Mouse (Mus musculus): ENCODE data around the gene Ufsp2. TPM values are rescaled to one million over a fixed set of nuclear protein-coding genes. Genes with fewer than 3 reads are reported as not detected.
A peak's percentile ranks its signal among the peaks of the same experiment; 100 is the strongest.

The Ufsp2 gene
- 108 and 143 TPM in 2 replicates for total RNA-seq (2017)

DNA sequence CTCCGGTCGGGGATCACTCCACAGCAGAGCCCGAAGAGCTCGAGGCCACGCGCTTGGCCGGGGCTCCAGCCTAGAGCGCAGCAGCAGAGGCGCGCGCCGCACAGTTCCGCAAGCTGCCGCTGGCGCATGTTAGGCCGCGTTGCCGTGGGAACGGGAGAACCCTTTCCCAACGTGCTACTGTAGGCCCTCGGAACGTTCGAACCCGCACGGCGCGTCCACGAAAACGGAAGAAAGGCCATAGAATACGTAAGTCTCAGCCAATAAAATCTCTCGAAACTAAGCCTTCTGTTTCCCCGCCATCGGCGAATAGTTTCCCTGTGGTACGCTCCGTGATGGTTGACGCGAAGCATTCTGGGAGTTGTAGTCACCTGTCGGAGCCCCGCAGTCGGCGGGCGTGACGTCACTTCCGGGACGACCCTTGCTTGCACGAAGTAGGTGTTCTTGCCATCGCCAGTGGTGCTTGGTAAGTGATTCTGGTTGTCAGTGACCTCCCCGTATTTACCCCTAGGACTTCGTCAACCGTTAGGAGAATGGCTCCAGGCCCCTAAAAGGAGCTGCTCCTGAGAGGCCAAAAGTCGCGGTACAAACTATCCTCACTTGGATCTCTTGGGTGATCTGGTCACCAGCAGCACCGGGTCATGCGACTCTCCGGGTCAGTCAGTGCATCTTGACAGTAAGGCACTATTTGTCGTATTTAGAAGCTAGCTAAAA, at the start of gene Ufsp2, which contains the start of gene 1700029J07Rik:
Ufsp2 (plus strand) TSS at position 403 of the 711 bp plus-strand sequence.
1700029J07Rik (minus strand) TSS at position 127 of the 711 bp plus-strand sequence.
- peak; percentile 95 for ATAC-seq (replicated peaks; ENCODE audit: low read depth, poor library complexity, severe bottlenecking)

DNA sequence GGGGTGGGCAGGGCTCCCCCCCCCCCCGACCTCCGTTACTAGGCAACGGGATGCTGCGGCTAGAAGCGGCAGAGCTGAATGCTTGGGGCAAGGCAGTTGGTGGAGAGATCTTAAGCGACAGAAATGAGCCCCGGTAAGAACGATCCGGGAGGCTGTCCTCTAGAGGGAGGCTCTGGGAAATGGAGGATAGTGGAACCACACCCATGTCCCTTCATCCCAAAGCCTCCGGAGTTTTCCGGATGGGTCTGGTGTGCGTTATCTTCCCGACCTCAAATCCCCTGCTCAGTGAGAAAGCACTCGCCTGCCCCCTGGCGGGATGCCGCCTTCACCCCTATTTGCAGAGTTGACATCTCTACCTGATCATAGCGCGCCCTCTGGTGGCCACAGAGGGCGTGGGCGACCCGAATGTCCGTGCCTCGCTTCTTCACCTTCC, 40.7 kb upstream of the Ufsp2 start, which contains the start of gene Ccdc110:
Ccdc110 (plus strand) TSS at position 38 of the 433 bp plus-strand sequence.
- peak; percentile 99 for ATAC-seq (replicated peaks; ENCODE audit: low read depth, poor library complexity, severe bottlenecking)

- no peak for ATAC-seq (replicated peaks; ENCODE audit: low read depth, poor library complexity, severe bottlenecking)
Observed at GRCm38 (mm10) chr8:45936986-45937385, 38.3 kb upstream of the Ufsp2 start.

- no peak for ATAC-seq (replicated peaks; ENCODE audit: low read depth, poor library complexity, severe bottlenecking)
Observed at GRCm38 (mm10) chr8:45946283-45946682, 29.0 kb upstream of the Ufsp2 start.

GRCm38 (mm10) chr8:45950622-45951021, 24.7 kb upstream of the Ufsp2 start:
- ATAC-seq (replicated peaks; ENCODE audit: low read depth, poor library complexity, severe bottlenecking) = no peak

GRCm38 (mm10) chr8:45970894-45971293, 4.4 kb upstream of the Ufsp2 start:
- no peak for ATAC-seq (replicated peaks; ENCODE audit: low read depth, poor library complexity, severe bottlenecking)

- ATAC-seq (replicated peaks; ENCODE audit: low read depth, poor library complexity, severe bottlenecking) = no peak
Observed at GRCm38 (mm10) chr8:45973988-45974505, 1.3 kb upstream of the Ufsp2 start.

DNA sequence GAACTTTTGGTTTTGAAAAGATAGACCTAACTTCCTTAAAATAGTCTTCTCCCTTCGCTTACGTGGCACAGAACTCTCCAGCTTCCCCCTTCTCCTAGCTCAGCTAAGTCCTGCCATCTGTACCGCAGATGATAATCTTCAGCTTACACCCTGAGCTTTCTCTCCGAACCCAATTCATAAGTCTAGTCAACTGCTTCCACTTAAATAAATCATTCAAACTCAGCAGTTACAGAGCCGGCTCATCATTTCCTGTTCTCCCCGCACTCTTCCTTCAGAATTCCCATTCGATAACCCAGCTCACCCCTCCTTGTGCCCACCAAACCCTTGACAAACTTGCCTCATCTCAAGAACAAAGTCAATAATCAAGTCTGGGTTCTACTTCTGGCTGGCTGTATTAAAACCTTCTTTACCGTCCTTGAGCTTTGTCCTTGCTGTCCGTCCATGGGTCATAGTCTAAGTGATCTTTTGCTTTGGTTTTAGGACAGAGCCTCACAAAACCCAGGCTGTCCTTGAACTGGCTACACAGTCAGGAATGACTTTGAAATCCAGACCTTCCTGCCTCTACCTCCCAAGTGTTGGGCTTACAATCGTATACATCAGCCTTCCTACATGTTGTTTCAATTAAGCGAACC, 625 bp downstream of the Ufsp2 start:
- ATAC-seq (replicated peaks; ENCODE audit: low read depth, poor library complexity, severe bottlenecking) = peak; percentile 60

DNA sequence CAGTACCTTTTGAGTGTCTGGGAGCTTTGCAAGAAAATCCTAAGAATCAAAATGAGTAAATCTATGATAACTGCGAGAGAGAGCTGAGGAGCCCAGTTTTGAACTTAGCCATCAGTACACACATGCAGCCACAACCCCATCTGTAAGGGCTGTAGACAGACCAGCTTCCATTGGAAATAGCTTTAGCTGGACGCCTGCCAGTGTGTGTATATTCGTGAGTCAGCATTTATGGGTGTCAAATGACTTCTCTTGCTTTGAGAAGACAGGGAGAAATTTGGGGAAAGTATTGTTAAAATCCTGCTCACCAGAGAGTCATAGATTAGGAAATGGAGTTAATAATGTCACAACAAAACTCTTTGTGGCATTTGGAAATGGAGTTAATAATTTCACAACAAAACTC, 11.3 kb downstream of the Ufsp2 start:
- no peak for ATAC-seq (replicated peaks; ENCODE audit: low read depth, poor library complexity, severe bottlenecking)

- no peak for ATAC-seq (replicated peaks; ENCODE audit: low read depth, poor library complexity, severe bottlenecking)
Observed at GRCm38 (mm10) chr8:45988189-45988588, 12.9 kb downstream of the Ufsp2 start.

DNA sequence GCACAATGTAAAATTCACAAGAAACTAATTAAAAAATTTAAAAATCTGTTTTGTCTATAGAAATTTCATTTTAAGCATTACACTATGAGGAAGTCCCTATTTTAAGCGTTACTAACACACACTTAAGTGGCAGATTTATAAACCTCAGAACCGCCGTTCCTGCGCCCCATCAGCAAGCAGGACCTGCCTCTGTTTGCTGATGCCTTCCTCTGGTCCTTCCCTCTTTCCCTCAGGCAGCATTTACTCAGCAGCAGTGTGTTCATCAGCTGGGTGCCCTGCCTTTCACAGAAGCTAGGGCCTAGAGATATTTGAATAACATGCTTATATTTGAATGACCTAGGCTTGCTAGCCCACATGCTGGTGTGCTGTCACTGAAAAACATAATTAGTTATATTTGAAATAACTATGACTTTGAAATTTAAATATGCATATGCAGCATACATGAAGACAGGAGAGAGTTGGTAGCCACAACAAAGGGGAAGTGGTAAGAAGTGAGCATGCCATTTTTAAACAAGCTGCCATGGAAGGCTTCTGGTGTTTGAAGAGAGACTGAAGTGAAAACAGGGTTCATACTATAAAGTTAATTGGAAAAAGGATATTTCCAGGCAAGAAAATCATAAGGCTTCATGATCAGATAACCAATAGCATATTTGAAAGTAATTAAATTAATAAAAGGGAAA, 15.4 kb downstream of the Ufsp2 start:
- ATAC-seq (replicated peaks; ENCODE audit: low read depth, poor library complexity, severe bottlenecking) = peak; percentile 77

- ATAC-seq (replicated peaks; ENCODE audit: low read depth, poor library complexity, severe bottlenecking) = peak; percentile 51; the same call in 1 of the 2 replicates
Observed at GRCm38 (mm10) chr8:45994111-45994510, 18.8 kb downstream of the Ufsp2 start.

- ATAC-seq (replicated peaks; ENCODE audit: low read depth, poor library complexity, severe bottlenecking) = no peak
Observed at GRCm38 (mm10) chr8:45995576-45995975, 20.2 kb downstream of the Ufsp2 start.

GRCm38 (mm10) chr8:45998228-45998627, 22.9 kb downstream of the Ufsp2 start:
- ATAC-seq (replicated peaks; ENCODE audit: low read depth, poor library complexity, severe bottlenecking) = no peak

GRCm38 (mm10) chr8:45999138-45999783, 23.9 kb downstream of the Ufsp2 start, which contains the start of gene Lrp2bp:
Gene Lrp2bp, plus strand, starts transcription at chr8:45999303.
- ATAC-seq (replicated peaks; ENCODE audit: low read depth, poor library complexity, severe bottlenecking) = no peak

- peak; percentile 96 for ATAC-seq (replicated peaks; ENCODE audit: low read depth, poor library complexity, severe bottlenecking)
Observed at GRCm38 (mm10) chr8:45999784-46000705, 24.7 kb downstream of the Ufsp2 start.

GRCm38 (mm10) chr8:46005596-46005995, 30.3 kb downstream of the Ufsp2 start, which contains the start of gene Ankrd37:
Gene Ankrd37, minus strand, starts transcription at chr8:46005707.
- no peak for ATAC-seq (replicated peaks; ENCODE audit: low read depth, poor library complexity, severe bottlenecking)

- ATAC-seq (replicated peaks; ENCODE audit: low read depth, poor library complexity, severe bottlenecking) = no peak
Observed at GRCm38 (mm10) chr8:46007050-46007672, 31.8 kb downstream of the Ufsp2 start.
